Mouse (Mus musculus): ENCODE data around the gene Gsto2.

- TF ChIP-seq EP300 (IDR thresholded peaks at IDR 0.05; ENCODE audit: low read depth) (no peak), CTCF (IDR thresholded peaks at IDR 0.05; ENCODE audit: low read depth) (no peak)
These were observed 61.7 kb downstream of the Gsto2 start for GRCm38 (mm10) chr19:47927032-47927431.

Measured in liver, postnatal 0 days (tissue).